Mouse (Mus musculus) hindbrain, postnatal 0 days (tissue): ENCODE data around the gene Nfe2. TPM values are rescaled to one million over a fixed set of nuclear protein-coding genes. Genes with fewer than 3 reads are reported as not detected.

Experiments
- ATAC-seq: fragments of 200-750 bp; cut with Nextera tagmentation; 2 replicates; pipeline ENCODE4 v1.8.0; 2017; ENCODE audit warnings: mild to moderate bottlenecking, moderate TSS enrichment, moderate library complexity
- DNase-seq: peaks from one replicate; pipeline ENCODE4 v3.0.0-alpha.2; 2015; ENCODE audit warnings: low spot score
- H3K27ac ChIP-seq: fragments of 300-500 bp; sonication (generic); 2 replicates; pipeline ENCODE4 v1.5.1; 2014; ENCODE audit warnings: mild to moderate bottlenecking
- H3K27me3 ChIP-seq: fragments of 300-500 bp; sonication (generic); 2 replicates; pipeline ENCODE4 v1.6.1; 2014; ENCODE audit warnings: low read length, mixed read lengths; ENCODE audit not compliant: insufficient read depth
- H3K36me3 ChIP-seq: fragments of 300-500 bp; sonication (generic); 2 replicates; pipeline ENCODE4 v1.6.1; 2014; ENCODE audit warnings: low read length, mixed read lengths; ENCODE audit not compliant: insufficient read depth
- H3K4me1 ChIP-seq: fragments of 300-500 bp; sonication (generic); 2 replicates; pipeline ENCODE4 v1.6.1; 2014; ENCODE audit warnings: antibody characterized with exemption, low read length, mixed read lengths; ENCODE audit not compliant: insufficient read depth
- H3K4me2 ChIP-seq: fragments of 300-500 bp; sonication (generic); 2 replicates; pipeline ENCODE4 v1.6.1; 2014; ENCODE audit warnings: low read depth, mild to moderate bottlenecking, low read length, moderate library complexity, mixed read lengths
- H3K4me3 ChIP-seq: fragments of 300-500 bp; sonication (generic); 2 replicates; pipeline ENCODE4 v1.5.1; 2014; ENCODE audit warnings: low read length
- H3K9ac ChIP-seq: fragments of 300-500 bp; sonication (generic); replicated peaks from 2 replicates; pipeline ENCODE4 v1.6.1; 2014; ENCODE audit warnings: mild to moderate bottlenecking, low read length, moderate library complexity, mixed read lengths
- H3K9me3 ChIP-seq: fragments of 300-500 bp; sonication (generic); 2 replicates; pipeline ENCODE4 v1.6.1; 2016; ENCODE audit warnings: low read length, mixed read lengths
- CTCF ChIP-seq: IDR thresholded peaks from 2 replicates; pipeline ENCODE4 v1.5.1; 2016; ENCODE audit warnings: antibody characterized with exemption, control low read depth, low read depth
- WGBS: fragments of 180-500 bp; shearing (Covaris S2); extraction: QIAGEN DNeasy Blood & Tissue Kit; methylation state at CpG from one replicate; pipeline ENCODE4 v1.1.7; 2014; 5-methylcytosine and 5-hydroxymethylcytosine counted together
- microRNA counts: library from miRNA; unstranded; fragments of <30 nt; microRNA quantifications from one replicate; lab custom pipeline; 2015
- microRNA-seq, 2 experiments: library from miRNA; unstranded; fragments of <30 nt; microRNA quantifications; one replicate each; pipeline ENCODE4; 2016
- polyA plus RNA-seq: library from polyadenylated mRNA; unstranded; fragments of >200 nt; fragmentation: Nextera tagmentation; extraction: Ambion mirVana; gene quantifications from 2 replicates; pipeline ENCODE4 v1.2.1, GENCODE M21; 2015
- total RNA-seq: library from RNA; depleted of rRNA; stranded (reverse); fragments of >200 nt; gene quantifications from 2 replicates; pipeline ENCODE4 v1.2.3, GENCODE M21; 2014; rRNA removed

Gene Nfe2
- total and polyA plus RNA-seq, 2 experiments from 2014 or later: 0.33 to 0.63 TPM

DNA sequence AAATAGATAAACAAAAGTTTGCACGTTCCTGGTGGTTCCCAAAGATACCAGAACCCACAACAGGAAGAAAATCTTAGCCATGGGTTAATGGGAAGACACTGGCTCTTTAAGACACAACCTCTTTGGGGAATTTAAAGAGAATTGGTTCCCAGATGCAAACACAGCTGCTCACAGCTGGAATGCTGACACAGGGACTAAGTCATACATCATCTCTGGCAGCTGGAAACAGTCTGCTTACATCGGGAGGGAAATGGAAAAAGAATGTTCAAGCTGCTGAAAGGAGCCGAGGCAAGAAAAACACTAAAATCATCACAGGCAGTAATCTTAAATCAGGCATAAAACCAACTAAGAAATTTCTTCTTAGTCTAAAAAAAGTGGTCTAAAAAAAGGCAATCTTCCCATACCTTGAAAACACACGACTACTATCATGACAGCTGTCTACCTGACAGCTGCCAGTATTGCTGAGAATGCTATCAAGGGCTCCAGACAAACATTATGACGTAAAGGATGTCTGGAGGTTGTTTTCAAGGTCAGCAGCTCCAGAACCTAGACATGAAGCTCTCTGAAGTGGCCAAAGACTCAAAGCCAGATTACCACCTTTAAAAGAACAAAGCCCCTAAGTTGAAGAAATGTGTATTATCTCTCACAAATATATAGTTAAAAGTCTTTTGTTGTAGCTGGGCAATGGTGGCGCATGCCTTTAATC lies 56.0 kb downstream of the Nfe2 start:
- Histone ChIP-seq H3K27me3 (no peaks in the 10 kb centered on the region), H3K4me2 (no peak overlapping the region), H3K4me1 (no peaks in the 10 kb centered on the region), H3K9ac (no peak overlapping the region), H3K27ac (no peak overlapping the region; the same call in 1 of the 2 replicates), H3K4me3 (no peak overlapping the region), H3K36me3 (peaks cover 42% of the 10 kb centered on the region), H3K9me3 (no peaks in the 10 kb centered on the region)
- DNase-seq (peak; percentile 50), ATAC-seq (no peak)
- no peak for TF ChIP-seq CTCF
- WGBS: 52% methylated on average over 6 of the region's 6 CpGs

MicroRNA genes within 50 kb of the gene (microRNA counts, 519-probe panel; counts per million panel counts)
- microRNA mmu-miR-148b (lab: Ali Mortazavi, UCI): 3,976 counts per million, percentile 70 among the panel's probes with 10 or more counts

Small RNAs within 50 kb of the gene (microRNA-seq; reads per million reads assigned to microRNA genes)
- 385 to 399 reads per million in 2 experiments for gene Mir148b

Other genes starting within 250 kb of the Nfe2 start
- 12.5 and 13.1 TPM in 2 replicates for gene Hoxc4, start 239.5 kb downstream of the Nfe2 start, total RNA-seq
- 33.0 and 35.4 TPM in 2 replicates for gene Hoxc4, start 239.5 kb downstream of the Nfe2 start, polyA plus RNA-seq
- 22.7 and 40.1 TPM in 2 replicates for gene Smug1, start 91.3 kb downstream of the Nfe2 start, total RNA-seq
- gene Smug1, start 91.3 kb downstream of the Nfe2 start, polyA plus RNA-seq: 11.9 and 13.2 TPM in 2 replicates
- 125 and 134 TPM in 2 replicates for gene Cbx5, start 18.6 kb downstream of the Nfe2 start, total RNA-seq
- gene Cbx5, start 18.6 kb downstream of the Nfe2 start, polyA plus RNA-seq: 95.3 and 98.1 TPM in 2 replicates
- gene Hnrnpa1, start 18.0 kb downstream of the Nfe2 start, total RNA-seq: 117 and 148 TPM in 2 replicates
- 596 and 630 TPM in 2 replicates for gene Hnrnpa1, start 18.0 kb downstream of the Nfe2 start, polyA plus RNA-seq
- 149 and 155 TPM in 2 replicates for gene Copz1, start 14.3 kb upstream of the Nfe2 start, total RNA-seq
- 181 TPM in 2 replicates for gene Copz1, start 14.3 kb upstream of the Nfe2 start, polyA plus RNA-seq
- 0.58 and 0.86 TPM in 2 replicates for gene Gpr84, start 52.2 kb upstream of the Nfe2 start, total RNA-seq
- gene Gpr84, start 52.2 kb upstream of the Nfe2 start, polyA plus RNA-seq: 0.30 and 0.37 TPM in 2 replicates
- 20.6 and 25.8 TPM in 2 replicates for gene Zfp385a, start 81.7 kb upstream of the Nfe2 start, total RNA-seq
- 19.8 and 23.1 TPM in 2 replicates for gene Zfp385a, start 81.7 kb upstream of the Nfe2 start, polyA plus RNA-seq
- 8.2 and 8.3 TPM in 2 replicates for gene Itga5, start 108.4 kb upstream of the Nfe2 start, total RNA-seq
- gene Itga5, start 108.4 kb upstream of the Nfe2 start, polyA plus RNA-seq: 4.9 and 5.0 TPM in 2 replicates
- not detected in 2 replicates for gene Gtsf1, start 172.1 kb upstream of the Nfe2 start, total RNA-seq
- gene Gtsf1, start 172.1 kb upstream of the Nfe2 start, polyA plus RNA-seq: 0.26 and 0.65 TPM in 2 replicates
- not detected in 2 replicates for gene Gtsf2, start 190.1 kb upstream of the Nfe2 start, total RNA-seq
- gene Gtsf2, start 190.1 kb upstream of the Nfe2 start, polyA plus RNA-seq: 2.1 and 2.3 TPM in 2 replicates
- 4.7 and 5.5 TPM in 2 replicates for gene Nckap1l, start 195.4 kb upstream of the Nfe2 start, total RNA-seq
- 2.5 TPM in 2 replicates for gene Nckap1l, start 195.4 kb upstream of the Nfe2 start, polyA plus RNA-seq
- 116 and 127 TPM in 2 replicates for gene Pde1b, start 244.6 kb upstream of the Nfe2 start, total RNA-seq
- gene Pde1b, start 244.6 kb upstream of the Nfe2 start, polyA plus RNA-seq: 67.2 and 67.6 TPM in 2 replicates